In genomic region chr5:110609868-110610267, GRCm38 (mm10) we compare ENCODE assay signal across 13 mouse cellular contexts.
"Had no signal": no experiment of that assay in that cellular context is flagged by ENCODE, and none has a peak within 500 bp of the region (broad histone marks: within the 10 kb centered on the region; RNA-seq: fewer than 3 reads in every experiment).

No protein-coding gene starts in this region.

- DNase-seq: kidney, postnatal 25 days; lung, adult 18-20 months; retina, postnatal 1 day; right cerebral cortex, postnatal 4 days; spleen, adult 18-20 months; thymus, adult 2 months; thymus, postnatal 36 days had no signal

- H3K9me3 ChIP-seq: limb, embryonic 13.5 days; midbrain, embryonic 13.5 days; neural tube, embryonic 12.5 days; stomach, embryonic 15.5 days had no signal

- H3K27ac ChIP-seq: left cerebral cortex, adult 2 months; limb, embryonic 13.5 days; liver, embryonic 14.5 days; midbrain, embryonic 13.5 days; neural tube, embryonic 12.5 days; stomach, embryonic 15.5 days had no signal

- H3K4me1 ChIP-seq: neural tube, embryonic 12.5 days had no signal

- H3K36me3 ChIP-seq: limb, embryonic 13.5 days; midbrain, embryonic 13.5 days; neural tube, embryonic 12.5 days; stomach, embryonic 15.5 days had no signal

- H3K4me3 ChIP-seq: left cerebral cortex, adult 2 months; limb, embryonic 13.5 days; midbrain, embryonic 13.5 days; neural tube, embryonic 12.5 days; stomach, embryonic 15.5 days had no signal

- H3K27me3 ChIP-seq: limb, embryonic 13.5 days; midbrain, embryonic 13.5 days; neural tube, embryonic 12.5 days; stomach, embryonic 15.5 days had no signal
